16 mouse cellular contexts compared by ENCODE assay signal in genomic region chr6:90359445-90359844, GRCm38 (mm10). TPM values are rescaled to one million over a fixed set of nuclear protein-coding genes. Genes with fewer than 3 reads are reported as not detected.
DNase-seq lines count a peak whose midpoint lies in the region; ATAC-seq and TF ChIP-seq lines count a peak whose summit lies in the region.
"Had no signal": no experiment of that assay in that cellular context is flagged by ENCODE, and none has a peak within 500 bp of the region (broad histone marks: within the 10 kb centered on the region; RNA-seq: fewer than 3 reads in every experiment).

No protein-coding gene starts in this region.

- TF ChIP-seq POLR2A in small intestine, adult 2 months (IDR thresholded peaks at IDR 0.05; ENCODE audit: low read depth, low read length), result no peak

- no peak for TF ChIP-seq CTCF in Patski (IDR thresholded peaks at IDR 0.05)
- TF ChIP-seq CTCF in small intestine, adult 2 months (IDR thresholded peaks at IDR 0.05; ENCODE audit: extremely low read depth, insufficient read length, insufficient replicate concordance, low read depth, low read length), result no peak
- no peak for TF ChIP-seq CTCF in midbrain, postnatal 0 days (IDR thresholded peaks at IDR 0.05)
- TF ChIP-seq CTCF in layer of hippocampus, adult 2 months (conservative IDR thresholded peaks at IDR 0.05), result no peak

- peaks cover 15% of the 10 kb centered on the region for H3K4me1 ChIP-seq in kidney, embryonic 14.5 days (ENCODE audit: control insufficient read depth, insufficient read depth, low read length)
- H3K4me1 ChIP-seq in embryonic facial prominence, embryonic 13.5 days, result peaks cover 23% of the 10 kb centered on the region
- H3K4me1 ChIP-seq in small intestine, adult 2 months (ENCODE audit: control insufficient read depth, insufficient read depth, insufficient read length, low read length), result peaks cover 15% of the 10 kb centered on the region; the same call in 1 of the 2 replicates
- H3K4me1 ChIP-seq in midbrain, postnatal 0 days (ENCODE audit: insufficient read depth, low read length), result no peaks in the 10 kb centered on the region

- in situ Hi-C loops in Patski (cut with MboI; ENCODE audit: low pct_unique_long_range_greater_than_20kb), result loop anchor here (25.0 kb wide), 3 partner anchors 753 to 1397 kb away; partner anchors contain the start of genes Fbln2 and Nup210

- H3K27me3 ChIP-seq in kidney, embryonic 14.5 days (ENCODE audit: control insufficient read depth, insufficient read depth, low read length), result 0 out of 2 replicates have a peak, but pooled peaks cover 3% of the 10 kb centered on the region
- no peaks in the 10 kb centered on the region for H3K27me3 ChIP-seq in Patski
- H3K27me3 ChIP-seq in embryonic facial prominence, embryonic 13.5 days, result no peaks in the 10 kb centered on the region
- H3K27me3 ChIP-seq in small intestine, adult 2 months (ENCODE audit: control insufficient read depth, insufficient read depth, low read length), result no peaks in the 10 kb centered on the region
- H3K27me3 ChIP-seq in midbrain, postnatal 0 days (ENCODE audit: insufficient read depth, low read length), result no peaks in the 10 kb centered on the region

- no peak overlapping the region for H3K4me2 ChIP-seq in kidney, embryonic 14.5 days (replicated peaks; ENCODE audit: low read depth, low read length)
- 0 out of 2 replicates have a peak overlapping the region, but pooled peaks have one; percentile 12 for H3K4me2 ChIP-seq in embryonic facial prominence, embryonic 13.5 days
- no peak overlapping the region for H3K4me2 ChIP-seq in midbrain, postnatal 0 days (ENCODE audit: low read depth, low read length, poor library complexity, severe bottlenecking)
- H3K4me2 ChIP-seq: hindbrain, embryonic 14.5 days; liver, embryonic 11.5 days had no signal

- CTCF ChIA-PET in Patski (lab: Charles Lee), result interaction anchor here (1.1 to 1.3 kb wide), 3 partner anchors 11 to 32 kb away, joined by 3 to 4 read pairs (median 4); no protein-coding TSS in a partner anchor

- no peaks in the 10 kb centered on the region for H3K36me3 ChIP-seq in kidney, embryonic 14.5 days (ENCODE audit: control insufficient read depth, insufficient read depth, low read length)
- H3K36me3 ChIP-seq in embryonic facial prominence, embryonic 13.5 days, result no peaks in the 10 kb centered on the region
- no peaks in the 10 kb centered on the region for H3K36me3 ChIP-seq in small intestine, adult 2 months (ENCODE audit: control insufficient read depth, insufficient read depth, low read length)
- no peaks in the 10 kb centered on the region for H3K36me3 ChIP-seq in midbrain, postnatal 0 days (ENCODE audit: insufficient read depth, low read length)

- H3K27ac ChIP-seq in kidney, embryonic 14.5 days (ENCODE audit: low read depth, low read length), result 0 out of 2 replicates have a peak overlapping the region, but pooled peaks have one; percentile 30
- H3K27ac ChIP-seq in embryonic facial prominence, embryonic 13.5 days, result peak overlapping the region; percentile 86
- 0 out of 2 replicates have a peak overlapping the region, but pooled peaks have one; percentile 51 for H3K27ac ChIP-seq in small intestine, adult 2 months (ENCODE audit: insufficient read depth, low read depth, low read length)
- H3K27ac ChIP-seq in midbrain, postnatal 0 days (ENCODE audit: low read depth, low read length), result no peak overlapping the region
- no peak overlapping the region for H3K27ac ChIP-seq in layer of hippocampus, adult 2 months
- H3K27ac ChIP-seq: hindbrain, embryonic 14.5 days had no signal

- POLR2A ChIA-PET in Patski (lab: Charles Lee), result interaction anchor here (1.0 to 5.5 kb wide), 2 partner anchors 11 to 29 kb away, joined by 3 to 46 read pairs; partner anchors contain the start of gene Zxdc

- H3K9me3 ChIP-seq in kidney, embryonic 14.5 days (ENCODE audit: control insufficient read depth, low read length), result no peaks in the 10 kb centered on the region
- H3K9me3 ChIP-seq in embryonic facial prominence, embryonic 13.5 days, result no peaks in the 10 kb centered on the region
- no peaks in the 10 kb centered on the region for H3K9me3 ChIP-seq in midbrain, postnatal 0 days (ENCODE audit: low read length)

- no peak overlapping the region for H3K9ac ChIP-seq in kidney, embryonic 14.5 days (ENCODE audit: low read depth, low read length)
- no peak overlapping the region for H3K9ac ChIP-seq in embryonic facial prominence, embryonic 13.5 days
- H3K9ac ChIP-seq in midbrain, postnatal 0 days (replicated peaks; ENCODE audit: low read length, poor library complexity, severe bottlenecking), result no peak overlapping the region
- H3K9ac ChIP-seq: hindbrain, embryonic 14.5 days had no signal

- H3K4me3 ChIP-seq in kidney, embryonic 14.5 days (ENCODE audit: low read length), result no peak overlapping the region
- H3K4me3 ChIP-seq in embryonic facial prominence, embryonic 13.5 days, result no peak overlapping the region
- H3K4me3 ChIP-seq in small intestine, adult 2 months (ENCODE audit: low read depth, low read length), result no peak overlapping the region
- H3K4me3 ChIP-seq in midbrain, postnatal 0 days (ENCODE audit: low read depth, low read length), result no peak overlapping the region
- H3K4me3 ChIP-seq in layer of hippocampus, adult 2 months, result no peak overlapping the region

- ATAC-seq in kidney, embryonic 14.5 days (ENCODE audit: low FRiP score, low TSS enrichment), result peak; percentile 68
- peak; percentile 82 for ATAC-seq in Patski
- no peak for ATAC-seq in embryonic facial prominence, embryonic 13.5 days (ENCODE audit: insufficient number of reproducible peaks, insufficient read depth, low FRiP score, low TSS enrichment, low read depth)
- ATAC-seq in midbrain, postnatal 0 days (ENCODE audit: low FRiP score), result no peak

- no peak for DNase-seq in kidney, adult 9 months
- DNase-seq in Patski (ENCODE audit: low read depth, low spot score), result peak; percentile 77
- DNase-seq in midbrain, postnatal 0 days (ENCODE audit: low spot score), result no peak
- DNase-seq in layer of hippocampus, adult 2 months (ENCODE audit: low spot score in 2 of 2), result no peak

- 50% methylated on average over 2 of the region's 2 CpGs for WGBS in kidney, embryonic 14.5 days
- 74% methylated on average over 2 of the region's 2 CpGs for WGBS in embryonic facial prominence, embryonic 13.5 days
- WGBS in small intestine, adult 2 months, result 81% methylated on average over 2 of the region's 2 CpGs
- WGBS in midbrain, postnatal 0 days, result 50% methylated on average over 2 of the region's 2 CpGs

RNA-seq across cellular contexts. Expression of gene Zxdc, which starts 9.8 kb away (rescaled TPM):
- 8.6 and 12.9 TPM in 2 replicates for polyA plus RNA-seq in kidney, embryonic 14.5 days (2014; fragmentation: Nextera tagmentation; extraction: Ambion mirVana)
- polyA plus RNA-seq in Patski (2021), result 39.8 TPM
- polyA plus RNA-seq in embryonic facial prominence, embryonic 13.5 days (2015; fragmentation: Nextera tagmentation; extraction: Ambion mirVana), result 8.2 and 8.9 TPM in 2 replicates
- 14.5 and 26.8 TPM in 2 replicates for polyA plus RNA-seq in small intestine, adult 2 months (2012; rRNA removed)
- 38.7 and 46.3 TPM in 2 replicates for total RNA-seq in midbrain, postnatal 0 days (2014; rRNA removed)
- polyA plus RNA-seq in midbrain, postnatal 0 days (2015; fragmentation: Nextera tagmentation; extraction: Ambion mirVana), result 6.5 and 6.9 TPM in 2 replicates
- 10 to 100 TPM; 29.5 to 29.9 TPM for total RNA-seq in layer of hippocampus, adult 2 months (2021)

RNA-seq across cellular contexts. Expression of gene Uroc1, which starts 26.4 kb away (rescaled TPM):
- 0.05 TPM in 1 of 2 replicates, not detected in the other for polyA plus RNA-seq in kidney, embryonic 14.5 days (2014; fragmentation: Nextera tagmentation; extraction: Ambion mirVana)
- 0.39 TPM for polyA plus RNA-seq in Patski (2021)
- polyA plus RNA-seq in embryonic facial prominence, embryonic 13.5 days (2015; fragmentation: Nextera tagmentation; extraction: Ambion mirVana), result 0.30 TPM in 1 of 2 replicates, not detected in the other
- not detected in 2 replicates for polyA plus RNA-seq in small intestine, adult 2 months (2012; rRNA removed)
- not detected in 2 replicates for total RNA-seq in midbrain, postnatal 0 days (2014; rRNA removed)
- polyA plus RNA-seq in midbrain, postnatal 0 days (2015; fragmentation: Nextera tagmentation; extraction: Ambion mirVana), result not detected in 2 replicates
- total RNA-seq in layer of hippocampus, adult 2 months (2021), result not detected
- total RNA-seq: heart, adult 8-10 months; left cerebral cortex, adult 18-20 months; megakaryocyte-erythroid progenitor cell, adult 5-6 weeks had no signal
- polyA plus RNA-seq: forebrain, embryonic 16.5 days; hindbrain, embryonic 14.5 days; lung, postnatal 0 days had no signal

RNA-seq across cellular contexts. Expression of gene Chst13, which starts 34.5 kb away (rescaled TPM):
- 4.1 and 4.8 TPM in 2 replicates for polyA plus RNA-seq in kidney, embryonic 14.5 days (2014; fragmentation: Nextera tagmentation; extraction: Ambion mirVana)
- polyA plus RNA-seq in Patski (2021), result 0.14 TPM
- polyA plus RNA-seq in embryonic facial prominence, embryonic 13.5 days (2015; fragmentation: Nextera tagmentation; extraction: Ambion mirVana), result 2.3 and 3.0 TPM in 2 replicates
- polyA plus RNA-seq in small intestine, adult 2 months (2012; rRNA removed), result 0.09 and 0.52 TPM in 2 replicates
- total RNA-seq in midbrain, postnatal 0 days (2014; rRNA removed), result not detected in 2 replicates
- 0.44 TPM in 1 of 2 replicates, not detected in the other for polyA plus RNA-seq in midbrain, postnatal 0 days (2015; fragmentation: Nextera tagmentation; extraction: Ambion mirVana)
- not detected for total RNA-seq in layer of hippocampus, adult 2 months (2021)
- total RNA-seq: gastrocnemius, adult 8-10 months; left cerebral cortex, adult 18-20 months; megakaryocyte-erythroid progenitor cell, adult 5-6 weeks had no signal
- polyA plus RNA-seq: forebrain, embryonic 16.5 days; hindbrain, embryonic 14.5 days had no signal

RNA-seq across cellular contexts. Expression of gene BC048671, which starts 58.4 kb away (rescaled TPM):
- polyA plus RNA-seq in kidney, embryonic 14.5 days (2014; fragmentation: Nextera tagmentation; extraction: Ambion mirVana), result not detected in 2 replicates
- polyA plus RNA-seq in Patski (2021), result not detected
- not detected in 2 replicates for polyA plus RNA-seq in embryonic facial prominence, embryonic 13.5 days (2015; fragmentation: Nextera tagmentation; extraction: Ambion mirVana)
- polyA plus RNA-seq in small intestine, adult 2 months (2012; rRNA removed), result not detected in 2 replicates
- total RNA-seq in midbrain, postnatal 0 days (2014; rRNA removed), result not detected in 2 replicates
- not detected in 2 replicates for polyA plus RNA-seq in midbrain, postnatal 0 days (2015; fragmentation: Nextera tagmentation; extraction: Ambion mirVana)
- not detected for total RNA-seq in layer of hippocampus, adult 2 months (2021)
- total RNA-seq: adrenal gland, adult 8-10 months; gastrocnemius, adult 8-10 months; heart, adult 8-10 months; left cerebral cortex, adult 18-20 months; megakaryocyte-erythroid progenitor cell, adult 5-6 weeks had no signal
- polyA plus RNA-seq: forebrain, embryonic 16.5 days; hindbrain, embryonic 14.5 days; liver, embryonic 11.5 days; lung, postnatal 0 days had no signal

Comparison
In these comparisons a context has a peak if more than half of its experiments do, and no peak if none do; other contexts are left out.
1. ATAC-seq: peak in kidney, embryonic 14.5 days (single experiment) and Patski (single experiment); none in embryonic facial prominence, embryonic 13.5 days (single experiment) and midbrain, postnatal 0 days (single experiment).
2. H3K27ac ChIP-seq: peak in kidney, embryonic 14.5 days (single experiment), embryonic facial prominence, embryonic 13.5 days (single experiment) and small intestine, adult 2 months (single experiment); none in midbrain, postnatal 0 days (single experiment) and layer of hippocampus, adult 2 months (single experiment).